ENCODE assay signal across 7 mouse cellular contexts in genomic region chr7:142497775-142498174, GRCm38 (mm10). TPM values are rescaled to one million over a fixed set of nuclear protein-coding genes. Genes with fewer than 3 reads are reported as not detected.
A peak's percentile ranks its signal among the peaks of the same experiment; 100 is the strongest.
DNase-seq lines count a peak whose midpoint lies in the region; ATAC-seq and TF ChIP-seq lines count a peak whose summit lies in the region.

No protein-coding gene starts in this region.

- no peak for ATAC-seq in liver, embryonic 12.5 days
- ATAC-seq in hindbrain, embryonic 12.5 days (ENCODE audit: low FRiP score) = no peak

- H3K9me3 ChIP-seq in liver, embryonic 12.5 days (replicated peaks) = no peaks in the 10 kb centered on the region
- H3K9me3 ChIP-seq in hindbrain, embryonic 12.5 days (replicated peaks) = no peaks in the 10 kb centered on the region

- H3K27me3 ChIP-seq in liver, adult 2 months (ENCODE audit: control insufficient read depth, insufficient read depth, low read length) = no peaks in the 10 kb centered on the region
- H3K27me3 ChIP-seq in liver, embryonic 12.5 days (replicated peaks) = 0 out of 2 replicates have a peak, but pooled peaks cover 5% of the 10 kb centered on the region
- H3K27me3 ChIP-seq in hindbrain, embryonic 12.5 days = no peaks in the 10 kb centered on the region

- no peak overlapping the region for H3K9ac ChIP-seq in liver, adult 2 months (ENCODE audit: low read depth, low read length)
- no peak overlapping the region for H3K9ac ChIP-seq in liver, embryonic 12.5 days
- H3K9ac ChIP-seq in hindbrain, embryonic 12.5 days = no peak overlapping the region

- peak; percentile 62 for TF ChIP-seq CTCF in liver, adult 2 months (IDR thresholded peaks at IDR 0.05; ENCODE audit: low read depth, low read length)
- peak; percentile 43; the same call in 1 of the 2 replicates for TF ChIP-seq CTCF in embryonic fibroblast, embryonic 13.5 days (IDR thresholded peaks at IDR 0.05; ENCODE audit: borderline replicate concordance, insufficient read depth, low read length)

- TF ChIP-seq POLR2A in liver, adult 2 months (IDR thresholded peaks at IDR 0.05; ENCODE audit: extremely low read depth, insufficient read depth, low read length) = no peak
- no peak for TF ChIP-seq POLR2A in embryonic fibroblast, embryonic 13.5 days (IDR thresholded peaks at IDR 0.05; ENCODE audit: low read depth, low read length)

- H3K36me3 ChIP-seq in liver, adult 2 months (ENCODE audit: control insufficient read depth, insufficient read depth, low read length) = no peaks in the 10 kb centered on the region
- H3K36me3 ChIP-seq in liver, embryonic 12.5 days = no peaks in the 10 kb centered on the region
- no peaks in the 10 kb centered on the region for H3K36me3 ChIP-seq in hindbrain, embryonic 12.5 days

- H3K27ac ChIP-seq in liver, adult 2 months (replicated peaks; ENCODE audit: insufficient read depth, low read depth, low read length) = no peak overlapping the region
- no peak overlapping the region for H3K27ac ChIP-seq in liver, embryonic 12.5 days
- H3K27ac ChIP-seq in embryonic fibroblast, embryonic 13.5 days (ENCODE audit: insufficient read depth, low read length) = no peak overlapping the region
- H3K27ac ChIP-seq in hindbrain, embryonic 12.5 days = no peak overlapping the region

- no peaks in the 10 kb centered on the region for H3K79me2 ChIP-seq in liver, adult 2 months (ENCODE audit: control insufficient read depth, insufficient read depth, low read length)

- peak; percentile 1 for DNase-seq in liver, adult 2 months (ENCODE audit: extremely low read depth, low read depth, low spot score)
- DNase-seq in NIH3T3 (ENCODE audit: low read depth) = peak; percentile 68
- DNase-seq in lung, postnatal 14 days = peak; percentile 53
- DNase-seq in spleen, postnatal 4 days (ENCODE audit: low spot score in 2 of 2) = no peak

- no peaks in the 10 kb centered on the region for H3K4me1 ChIP-seq in liver, adult 2 months (ENCODE audit: control insufficient read depth, insufficient read depth, low read length)
- H3K4me1 ChIP-seq in liver, embryonic 12.5 days = no peaks in the 10 kb centered on the region
- H3K4me1 ChIP-seq in embryonic fibroblast, embryonic 13.5 days (ENCODE audit: control insufficient read depth, insufficient read depth, low read length) = no peaks in the 10 kb centered on the region
- no peaks in the 10 kb centered on the region for H3K4me1 ChIP-seq in hindbrain, embryonic 12.5 days

- 81% methylated on average over 2 of the region's 2 CpGs for WGBS in liver, adult 2 months
- WGBS in liver, embryonic 12.5 days (ENCODE audit: insufficient replicate concordance) = 52% methylated on average over 2 of the region's 2 CpGs
- WGBS in hindbrain, embryonic 12.5 days = 86% methylated on average over 2 of the region's 2 CpGs

- no peak overlapping the region for H3K4me2 ChIP-seq in liver, embryonic 12.5 days
- H3K4me2 ChIP-seq in hindbrain, embryonic 12.5 days (replicated peaks) = no peak overlapping the region

- no peak overlapping the region for H3K4me3 ChIP-seq in liver, adult 2 months (ENCODE audit: insufficient read depth, low read depth, low read length)
- H3K4me3 ChIP-seq in liver, embryonic 12.5 days = no peak overlapping the region
- H3K4me3 ChIP-seq in embryonic fibroblast, embryonic 13.5 days (ENCODE audit: insufficient read depth, low read length) = no peak overlapping the region
- no peak overlapping the region for H3K4me3 ChIP-seq in hindbrain, embryonic 12.5 days

RNA-seq across cellular contexts. Expression of gene Tnnt3, which starts 0.9 kb away (rescaled TPM):
- total RNA-seq in liver, adult 2 months (2014; rRNA removed) = 6.4 TPM in 1 of 2 replicates, not detected in the other
- not detected in 2 replicates for polyA plus RNA-seq in liver, adult 2 months (2012; rRNA removed)
- polyA plus RNA-seq in liver, embryonic 12.5 days (2016; fragmentation: Nextera tagmentation; extraction: Ambion mirVana) = 0.51 TPM in 1 of 2 replicates, not detected in the other
- 1.4 TPM in 2 replicates for polyA plus RNA-seq in embryonic fibroblast, embryonic 13.5 days (2011; ENCODE audit: insufficient read length, low read depth, missing spikeins)
- 1.8 and 5.8 TPM in 2 replicates for polyA plus RNA-seq in hindbrain, embryonic 12.5 days (2016; fragmentation: Nextera tagmentation; extraction: Ambion mirVana)

RNA-seq across cellular contexts. Expression of gene Mrpl23, which starts 34.7 kb away (rescaled TPM):
- total RNA-seq in liver, adult 2 months (2014; rRNA removed) = 45.0 and 54.8 TPM in 2 replicates
- 7.6 and 9.0 TPM in 2 replicates for polyA plus RNA-seq in liver, adult 2 months (2012; rRNA removed)
- polyA plus RNA-seq in liver, embryonic 12.5 days (2016; fragmentation: Nextera tagmentation; extraction: Ambion mirVana) = 10.4 and 14.4 TPM in 2 replicates
- 8.2 and 10.6 TPM in 2 replicates for polyA plus RNA-seq in embryonic fibroblast, embryonic 13.5 days (2011; ENCODE audit: insufficient read length, low read depth, missing spikeins)
- polyA plus RNA-seq in hindbrain, embryonic 12.5 days (2016; fragmentation: Nextera tagmentation; extraction: Ambion mirVana) = 8.4 and 13.4 TPM in 2 replicates

RNA-seq across cellular contexts. Expression of gene Lsp1, which starts 37.2 kb away (rescaled TPM):
- 1.4 and 1.8 TPM in 2 replicates for total RNA-seq in liver, adult 2 months (2014; rRNA removed)
- polyA plus RNA-seq in liver, adult 2 months (2012; rRNA removed) = 3.1 and 6.0 TPM in 2 replicates
- polyA plus RNA-seq in liver, embryonic 12.5 days (2016; fragmentation: Nextera tagmentation; extraction: Ambion mirVana) = 16.7 and 17.0 TPM in 2 replicates
- polyA plus RNA-seq in embryonic fibroblast, embryonic 13.5 days (2011; ENCODE audit: insufficient read length, low read depth, missing spikeins) = 114 and 159 TPM in 2 replicates
- polyA plus RNA-seq in hindbrain, embryonic 12.5 days (2016; fragmentation: Nextera tagmentation; extraction: Ambion mirVana) = 9.6 and 14.4 TPM in 2 replicates

RNA-seq across cellular contexts. Expression of gene Tnni2, which starts 56.2 kb away (rescaled TPM):
- total RNA-seq in liver, adult 2 months (2014; rRNA removed) = 10.1 TPM in 1 of 2 replicates, not detected in the other
- not detected in 2 replicates for polyA plus RNA-seq in liver, adult 2 months (2012; rRNA removed)
- 1.8 and 2.4 TPM in 2 replicates for polyA plus RNA-seq in liver, embryonic 12.5 days (2016; fragmentation: Nextera tagmentation; extraction: Ambion mirVana)
- polyA plus RNA-seq in embryonic fibroblast, embryonic 13.5 days (2011; ENCODE audit: insufficient read length, low read depth, missing spikeins) = 1.1 TPM in 1 of 2 replicates, not detected in the other
- polyA plus RNA-seq in hindbrain, embryonic 12.5 days (2016; fragmentation: Nextera tagmentation; extraction: Ambion mirVana) = 1.9 and 3.6 TPM in 2 replicates

Comparison
In these comparisons a context has a peak if more than half of its experiments do, and no peak if none do; other contexts are left out.
1. DNase-seq: peak in liver, adult 2 months (single experiment), NIH3T3 (single experiment) and lung, postnatal 14 days (single experiment); none in spleen, postnatal 4 days (0 of 2).